Mouse (Mus musculus): ENCODE data around the gene Ranbp9. TPM values are rescaled to one million over a fixed set of nuclear protein-coding genes. Genes with fewer than 3 reads are reported as not detected.

The Ranbp9 gene
- polyA plus RNA-seq, 1 experiment: 13.7 TPM

DNA sequence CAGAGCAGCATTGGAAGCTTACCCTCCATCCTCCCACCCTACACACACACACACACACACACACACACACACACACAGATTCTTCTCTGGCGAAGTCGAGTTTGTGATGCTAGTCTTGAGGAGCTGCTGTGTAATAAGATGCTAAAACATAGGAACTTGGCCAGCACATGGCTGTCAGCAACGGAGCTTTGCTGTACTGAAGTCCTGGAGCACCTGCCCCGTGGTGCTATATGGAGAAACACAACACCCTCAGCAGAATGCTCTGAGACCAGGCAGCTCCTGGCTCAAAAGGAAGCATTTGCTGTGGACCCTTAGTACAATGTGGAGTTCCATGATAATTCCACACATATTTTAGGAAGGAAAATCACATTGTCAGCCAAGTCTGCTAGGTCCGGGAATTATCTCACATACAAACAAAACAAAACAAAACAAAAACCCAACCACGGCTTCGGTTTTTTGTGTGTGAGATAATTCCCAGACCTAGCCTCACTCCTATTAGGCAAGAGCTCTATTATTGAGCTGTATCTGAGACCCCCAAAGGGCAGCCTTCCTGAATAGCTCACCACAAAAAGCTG lies 42.9 kb upstream of the Ranbp9 start:
- Histone ChIP-seq H3K27ac (ENCODE audit: insufficient read depth, low read depth, low read length) (peak overlapping the region; percentile 76), H3K4me1 (ENCODE audit: control insufficient read depth, insufficient read depth, insufficient read length, low read length) (peaks cover 8% of the 10 kb centered on the region; the same call in 1 of the 2 replicates), H3K27me3 (ENCODE audit: control insufficient read depth, insufficient read depth, low read length) (no peaks in the 10 kb centered on the region), H3K4me3 (ENCODE audit: low read depth, low read length) (no peak overlapping the region), H3K36me3 (ENCODE audit: control insufficient read depth, insufficient read depth, low read length) (no peaks in the 10 kb centered on the region)
- TF ChIP-seq POLR2A (IDR thresholded peaks at IDR 0.05; ENCODE audit: low read depth, low read length) (no peak), CTCF (IDR thresholded peaks at IDR 0.05; ENCODE audit: extremely low read depth, insufficient read length, insufficient replicate concordance, low read depth, low read length) (no peak)
- 67% methylated on average over 7 of the region's 7 CpGs for WGBS

DNA sequence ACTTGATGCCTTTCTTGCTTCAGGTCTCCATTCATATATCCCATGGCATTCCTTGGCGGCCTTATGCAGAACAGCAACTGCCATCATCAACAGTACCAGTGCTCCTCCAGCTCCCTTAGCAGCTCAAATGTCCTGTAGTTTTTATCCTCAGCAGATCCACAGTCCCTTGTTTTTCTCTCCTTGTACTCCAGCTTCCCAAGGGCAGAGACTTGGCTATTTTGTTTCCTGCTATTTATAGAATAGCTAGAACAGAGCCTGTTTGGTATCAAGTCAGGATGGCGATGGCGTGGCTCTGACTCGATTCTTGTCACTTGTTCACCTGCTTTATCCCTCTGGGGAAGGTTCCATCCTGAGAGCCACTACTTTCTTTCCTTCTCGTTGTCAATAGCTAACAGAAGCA lies 40.9 kb upstream of the Ranbp9 start:
- H3K36me3 ChIP-seq (ENCODE audit: control insufficient read depth, insufficient read depth, low read length): no peaks in the 10 kb centered on the region
- no peak for TF ChIP-seq CTCF (IDR thresholded peaks at IDR 0.05; ENCODE audit: extremely low read depth, insufficient read length, insufficient replicate concordance, low read depth, low read length)
- TF ChIP-seq POLR2A (IDR thresholded peaks at IDR 0.05; ENCODE audit: low read depth, low read length): no peak

DNA sequence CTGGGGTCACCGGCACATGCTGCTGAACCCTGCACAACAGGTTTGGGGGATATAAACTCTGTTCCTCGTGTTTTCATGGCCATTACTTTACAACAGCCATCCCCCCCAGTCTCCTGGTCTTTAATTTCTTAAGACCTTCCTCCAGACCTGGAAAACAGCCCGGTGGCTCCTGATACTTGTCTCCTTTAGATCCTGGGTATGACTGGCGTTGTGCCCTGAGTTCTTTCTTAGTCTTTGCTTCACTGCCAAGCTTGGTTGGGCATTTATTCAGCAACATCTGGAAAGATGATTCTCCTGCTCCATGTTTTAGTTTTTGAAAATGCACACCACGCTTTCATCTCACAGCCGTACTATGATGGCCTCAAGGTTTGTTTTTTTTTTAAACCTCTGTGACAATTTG lies 38.2 kb upstream of the Ranbp9 start:
- Histone ChIP-seq H3K36me3 (ENCODE audit: control insufficient read depth, insufficient read depth, low read length) (no peaks in the 10 kb centered on the region), H3K27ac (ENCODE audit: insufficient read depth, low read depth, low read length) (no peak overlapping the region), H3K27me3 (ENCODE audit: control insufficient read depth, insufficient read depth, low read length) (no peaks in the 10 kb centered on the region), H3K4me1 (ENCODE audit: control insufficient read depth, insufficient read depth, insufficient read length, low read length) (peaks cover 5% of the 10 kb centered on the region; the same call in 1 of the 2 replicates), H3K4me3 (ENCODE audit: low read depth, low read length) (no peak overlapping the region)
- TF ChIP-seq CTCF (IDR thresholded peaks at IDR 0.05; ENCODE audit: extremely low read depth, insufficient read length, insufficient replicate concordance, low read depth, low read length): no peak
- no peak for TF ChIP-seq POLR2A (IDR thresholded peaks at IDR 0.05; ENCODE audit: low read depth, low read length)
- 73% methylated on average over 6 of the region's 6 CpGs for WGBS

More for the DNA sequence above, 40.9 kb upstream of the Ranbp9 start:
- H3K27me3 ChIP-seq (ENCODE audit: control insufficient read depth, insufficient read depth, low read length): no peaks in the 10 kb centered on the region
- H3K4me1 ChIP-seq (ENCODE audit: control insufficient read depth, insufficient read depth, insufficient read length, low read length): peaks cover 8% of the 10 kb centered on the region; the same call in 1 of the 2 replicates
- WGBS: 87% methylated on average over 5 of the region's 5 CpGs
- no peak overlapping the region for H3K4me3 ChIP-seq (ENCODE audit: low read depth, low read length)
- no peak overlapping the region for H3K27ac ChIP-seq (ENCODE audit: insufficient read depth, low read depth, low read length)

DNA sequence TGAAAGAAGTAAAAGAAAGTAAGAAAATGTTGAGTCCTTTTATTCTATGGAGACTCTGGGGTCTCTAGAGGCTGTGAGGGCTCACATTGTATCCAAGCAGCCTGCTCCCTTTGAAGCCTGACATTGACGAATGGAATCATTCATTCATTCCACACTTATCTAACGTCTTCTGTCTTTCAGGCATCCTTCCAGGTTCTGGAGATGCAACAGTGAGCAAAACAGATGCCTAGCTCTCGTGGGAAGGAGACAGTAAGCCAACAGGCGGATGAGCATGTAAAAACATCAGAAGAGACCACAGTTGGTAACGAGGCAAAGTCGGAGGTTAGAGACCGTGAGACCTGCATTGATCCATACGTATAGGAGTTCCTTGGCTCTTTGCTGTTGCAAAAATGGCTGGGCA lies 36.3 kb upstream of the Ranbp9 start:
- TF ChIP-seq POLR2A (IDR thresholded peaks at IDR 0.05; ENCODE audit: low read depth, low read length) (no peak), CTCF (IDR thresholded peaks at IDR 0.05; ENCODE audit: extremely low read depth, insufficient read length, insufficient replicate concordance, low read depth, low read length) (no peak)
- 70% methylated on average over 8 of the region's 8 CpGs for WGBS
- H3K4me3 ChIP-seq (ENCODE audit: low read depth, low read length): no peak overlapping the region
- no peak overlapping the region for H3K27ac ChIP-seq (ENCODE audit: insufficient read depth, low read depth, low read length)
- H3K4me1 ChIP-seq (ENCODE audit: control insufficient read depth, insufficient read depth, insufficient read length, low read length): no peaks in the 10 kb centered on the region
- no peaks in the 10 kb centered on the region for H3K27me3 ChIP-seq (ENCODE audit: control insufficient read depth, insufficient read depth, low read length)
- H3K36me3 ChIP-seq (ENCODE audit: control insufficient read depth, insufficient read depth, low read length): no peaks in the 10 kb centered on the region

DNA sequence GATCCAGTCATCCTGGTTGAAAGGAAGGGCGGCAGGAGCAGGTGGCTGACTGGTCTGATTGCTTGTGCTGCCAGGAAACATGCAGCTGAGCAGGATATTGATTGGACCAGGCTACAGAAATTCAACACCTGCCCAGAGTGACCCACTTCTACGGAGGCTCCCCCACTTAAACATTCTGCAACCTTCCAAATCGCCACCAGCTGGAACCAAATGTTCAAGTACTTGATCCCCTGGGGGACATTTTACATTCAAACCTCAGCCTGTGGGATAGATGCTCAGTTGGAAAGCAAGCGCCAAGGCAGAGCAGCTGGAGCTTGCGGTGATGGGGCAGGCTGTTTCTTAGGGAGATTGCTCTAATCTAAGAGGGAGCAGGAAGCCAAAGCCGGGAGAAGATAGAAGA lies 35.8 kb upstream of the Ranbp9 start:
- no peak overlapping the region for H3K4me3 ChIP-seq (ENCODE audit: low read depth, low read length)
- H3K4me1 ChIP-seq (ENCODE audit: control insufficient read depth, insufficient read depth, insufficient read length, low read length): no peaks in the 10 kb centered on the region
- H3K27me3 ChIP-seq (ENCODE audit: control insufficient read depth, insufficient read depth, low read length): no peaks in the 10 kb centered on the region
- H3K36me3 ChIP-seq (ENCODE audit: control insufficient read depth, insufficient read depth, low read length): no peaks in the 10 kb centered on the region
- H3K27ac ChIP-seq (ENCODE audit: insufficient read depth, low read depth, low read length): no peak overlapping the region
- TF ChIP-seq POLR2A (IDR thresholded peaks at IDR 0.05; ENCODE audit: low read depth, low read length) (no peak), CTCF (IDR thresholded peaks at IDR 0.05; ENCODE audit: extremely low read depth, insufficient read length, insufficient replicate concordance, low read depth, low read length) (no peak)
- 65% methylated on average over 6 of the region's 6 CpGs for WGBS

DNA sequence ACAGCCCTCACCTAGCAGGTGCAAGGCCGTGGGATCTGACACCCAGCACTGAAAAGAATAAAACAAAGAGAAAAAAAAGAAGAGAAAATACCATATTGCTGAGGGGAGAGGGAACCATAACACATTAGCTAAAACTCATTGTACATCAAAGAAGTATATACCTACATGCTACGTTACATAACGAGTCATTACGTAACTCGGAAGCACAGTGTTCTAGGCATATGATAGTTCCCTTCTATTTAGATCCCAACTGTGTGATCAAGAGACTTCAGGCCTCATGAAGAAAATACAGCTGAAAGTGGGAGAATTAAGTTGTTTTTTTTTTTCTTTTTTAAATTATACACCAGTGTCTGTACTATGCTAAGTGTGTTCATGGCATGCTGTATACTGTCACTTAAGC lies 35.0 kb upstream of the Ranbp9 start:
- no peak overlapping the region for H3K27ac ChIP-seq (ENCODE audit: insufficient read depth, low read depth, low read length)
- no peaks in the 10 kb centered on the region for H3K27me3 ChIP-seq (ENCODE audit: control insufficient read depth, insufficient read depth, low read length)
- no peaks in the 10 kb centered on the region for H3K4me1 ChIP-seq (ENCODE audit: control insufficient read depth, insufficient read depth, insufficient read length, low read length)
- H3K36me3 ChIP-seq (ENCODE audit: control insufficient read depth, insufficient read depth, low read length): no peaks in the 10 kb centered on the region
- H3K4me3 ChIP-seq (ENCODE audit: low read depth, low read length): no peak overlapping the region
- TF ChIP-seq CTCF (IDR thresholded peaks at IDR 0.05; ENCODE audit: extremely low read depth, insufficient read length, insufficient replicate concordance, low read depth, low read length) (no peak), POLR2A (IDR thresholded peaks at IDR 0.05; ENCODE audit: low read depth, low read length) (no peak)
- WGBS: 84% methylated on average over 5 of the region's 5 CpGs

DNA sequence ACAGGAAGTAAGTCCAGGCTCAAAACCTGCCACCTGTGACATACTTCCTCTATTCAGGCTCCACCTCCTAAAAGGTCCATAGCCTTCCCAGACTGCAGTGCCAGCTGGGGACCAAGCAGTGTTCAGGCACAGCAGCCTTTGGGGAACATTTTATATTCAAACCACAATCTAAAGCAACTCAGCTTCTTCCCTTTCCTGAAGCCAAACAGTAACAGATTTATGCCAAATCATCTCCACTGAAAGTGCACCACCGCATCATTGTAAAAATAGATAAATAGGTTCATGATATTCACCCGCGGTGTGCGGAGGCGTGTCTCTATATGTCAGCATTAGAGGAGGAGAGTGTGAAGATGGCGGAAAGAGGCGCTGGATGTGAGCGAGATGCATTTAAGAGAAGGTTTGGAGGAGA lies 33.9 kb upstream of the Ranbp9 start:
- H3K27ac ChIP-seq (ENCODE audit: insufficient read depth, low read depth, low read length): no peak overlapping the region
- WGBS: 59% methylated on average over 8 of the region's 8 CpGs
- H3K4me3 ChIP-seq (ENCODE audit: low read depth, low read length): no peak overlapping the region
- no peaks in the 10 kb centered on the region for H3K27me3 ChIP-seq (ENCODE audit: control insufficient read depth, insufficient read depth, low read length)
- no peaks in the 10 kb centered on the region for H3K36me3 ChIP-seq (ENCODE audit: control insufficient read depth, insufficient read depth, low read length)
- no peak for TF ChIP-seq CTCF (IDR thresholded peaks at IDR 0.05; ENCODE audit: extremely low read depth, insufficient read length, insufficient replicate concordance, low read depth, low read length)
- no peak for TF ChIP-seq POLR2A (IDR thresholded peaks at IDR 0.05; ENCODE audit: low read depth, low read length)
- no peaks in the 10 kb centered on the region for H3K4me1 ChIP-seq (ENCODE audit: control insufficient read depth, insufficient read depth, insufficient read length, low read length)

All from small intestine, adult 2 months (tissue).